ENCODE assay signal across 29 mouse cellular contexts in the genomic region with DNA sequence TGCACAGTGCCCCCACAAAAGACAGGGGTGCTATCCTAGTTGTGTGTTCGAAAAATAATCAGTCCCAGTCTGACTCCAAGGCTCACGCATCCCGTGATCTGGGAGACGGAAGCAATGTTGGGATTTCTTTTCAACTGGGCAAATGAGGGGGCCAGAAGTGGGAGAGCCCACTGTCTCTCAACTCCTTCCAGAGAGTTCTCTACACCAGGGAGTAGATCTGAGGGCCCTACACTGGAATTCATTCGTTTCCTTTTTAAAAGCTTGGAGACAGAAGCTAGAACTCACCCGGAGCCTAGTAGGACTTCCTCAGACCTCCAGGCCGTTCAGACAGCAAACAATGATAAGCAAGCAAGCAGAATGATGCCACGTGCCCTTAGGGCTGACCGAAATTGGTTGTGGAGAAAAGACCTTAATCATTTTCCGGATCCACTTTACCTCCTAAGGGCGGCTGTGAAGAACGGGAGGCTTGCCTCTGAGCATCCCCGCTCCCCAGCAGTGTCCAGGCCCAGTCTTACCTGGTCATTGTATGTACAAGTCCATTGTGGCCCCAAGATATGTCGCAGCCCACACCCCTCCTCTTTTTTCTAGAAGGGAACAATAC. TPM values are rescaled to one million over a fixed set of nuclear protein-coding genes. Genes with fewer than 3 reads are reported as not detected.
A peak's percentile ranks its signal among the peaks of the same experiment; 100 is the strongest.
DNase-seq lines count a peak whose midpoint lies in the region; ATAC-seq and TF ChIP-seq lines count a peak whose summit lies in the region.
"Had no signal": no experiment of that assay in that cellular context is flagged by ENCODE, and none has a peak within 500 bp of the region (broad histone marks: within the 10 kb centered on the region; RNA-seq: fewer than 3 reads in every experiment).

No protein-coding gene starts in this region.

- no peak for ATAC-seq in limb, embryonic 11.5 days (ENCODE audit: insufficient number of reproducible peaks, low FRiP score, low TSS enrichment, low read depth)
- ATAC-seq in limb, embryonic 13.5 days (ENCODE audit: low FRiP score, low read depth), result no peak
- no peak for ATAC-seq in intestine, embryonic 16.5 days
- ATAC-seq: midbrain, embryonic 16.5 days had no signal

- peak; percentile 28 for DNase-seq in embryo, embryonic 9.5 days (ENCODE audit: extremely low spot score)
- no peak for DNase-seq in embryo, embryonic 10.5 days (ENCODE audit: low spot score)
- DNase-seq in limb, embryonic 11.5 days (ENCODE audit: low spot score), result peak; percentile 55
- no peak for DNase-seq in limb, embryonic 10.5 days (ENCODE audit: low spot score)
- DNase-seq in brain, embryonic 14.5 days (ENCODE audit: low read depth), result peak; percentile 14
- DNase-seq: adrenal gland, postnatal 25 days; cerebellum, adult 9-10 months; gastrocnemius, postnatal 36 days; heart, adult 2 months; heart, postnatal 14 days; kidney, adult 8-10 months; kidney, postnatal 25 days; layer of hippocampus, postnatal 36 days; liver; lung, postnatal 36 days; thymus, adult 18-20 months; thymus, postnatal 36 days had no signal

- H3K4me1 ChIP-seq in limb, embryonic 11.5 days (ENCODE audit: control insufficient read depth, insufficient read depth, low read length), result peaks cover 6% of the 10 kb centered on the region; the same call in 1 of the 2 replicates
- H3K4me1 ChIP-seq in limb, embryonic 10.5 days, result peaks cover 25% of the 10 kb centered on the region
- H3K4me1 ChIP-seq in limb, embryonic 13.5 days, result peaks cover 22% of the 10 kb centered on the region
- H3K4me1 ChIP-seq in intestine, embryonic 16.5 days (ENCODE audit: control insufficient read depth, insufficient read depth, low read length), result 0 out of 2 replicates have a peak, but pooled peaks cover 6% of the 10 kb centered on the region
- H3K4me1 ChIP-seq: liver, embryonic 15.5 days had no signal

- TF ChIP-seq CTCF in brain, embryonic 14.5 days (IDR thresholded peaks at IDR 0.05; ENCODE audit: borderline replicate concordance, extremely low read depth, insufficient read depth, insufficient read length), result no peak

- H3K9me3 ChIP-seq in limb, embryonic 11.5 days (ENCODE audit: control insufficient read depth, low read length), result no peaks in the 10 kb centered on the region
- H3K9me3 ChIP-seq in limb, embryonic 10.5 days (replicated peaks), result no peaks in the 10 kb centered on the region
- no peaks in the 10 kb centered on the region for H3K9me3 ChIP-seq in limb, embryonic 13.5 days
- H3K9me3 ChIP-seq in intestine, embryonic 16.5 days (ENCODE audit: control insufficient read depth, low read length), result no peaks in the 10 kb centered on the region
- H3K9me3 ChIP-seq: heart, embryonic 13.5 days; hindbrain, embryonic 15.5 days; liver, embryonic 15.5 days; lung, embryonic 15.5 days had no signal

- H3K4me3 ChIP-seq in limb, embryonic 11.5 days (ENCODE audit: low read depth, low read length), result no peak overlapping the region
- no peak overlapping the region for H3K4me3 ChIP-seq in limb, embryonic 10.5 days
- H3K4me3 ChIP-seq in limb, embryonic 13.5 days, result peak overlapping the region; percentile 31; the same call in 1 of the 2 replicates
- H3K4me3 ChIP-seq in intestine, embryonic 16.5 days (ENCODE audit: low read length), result no peak overlapping the region
- H3K4me3 ChIP-seq: heart, adult 2 months; hindbrain, embryonic 15.5 days; layer of hippocampus, adult 2 months; liver, embryonic 15.5 days; megakaryocyte, embryonic 14.5 days had no signal

- no peaks in the 10 kb centered on the region for H3K36me3 ChIP-seq in limb, embryonic 11.5 days (ENCODE audit: control insufficient read depth, insufficient read depth, low read length)
- no peaks in the 10 kb centered on the region for H3K36me3 ChIP-seq in limb, embryonic 10.5 days
- H3K36me3 ChIP-seq in limb, embryonic 13.5 days, result no peaks in the 10 kb centered on the region
- no peaks in the 10 kb centered on the region for H3K36me3 ChIP-seq in intestine, embryonic 16.5 days (ENCODE audit: control insufficient read depth, insufficient read depth, low read length)
- H3K36me3 ChIP-seq: heart, embryonic 13.5 days; hindbrain, embryonic 15.5 days; liver, embryonic 15.5 days; lung, embryonic 15.5 days had no signal

- H3K4me2 ChIP-seq in limb, embryonic 11.5 days (ENCODE audit: low read depth, severe bottlenecking), result no peak overlapping the region
- H3K4me2 ChIP-seq in limb, embryonic 13.5 days (replicated peaks), result no peak overlapping the region
- H3K4me2 ChIP-seq in intestine, embryonic 16.5 days (ENCODE audit: low read depth, low read length), result no peak overlapping the region
- H3K4me2 ChIP-seq: hindbrain, embryonic 15.5 days; liver, embryonic 15.5 days had no signal

- no peak overlapping the region for H3K27ac ChIP-seq in limb, embryonic 11.5 days (replicated peaks; ENCODE audit: low read depth, low read length)
- H3K27ac ChIP-seq in limb, embryonic 10.5 days, result no peak overlapping the region
- H3K27ac ChIP-seq in limb, embryonic 13.5 days, result no peak overlapping the region
- no peak overlapping the region for H3K27ac ChIP-seq in intestine, embryonic 16.5 days (ENCODE audit: low read length)
- H3K27ac ChIP-seq: heart, adult 2 months; heart, embryonic 13.5 days; hindbrain, embryonic 15.5 days; layer of hippocampus, adult 2 months; liver, embryonic 15.5 days; lung, embryonic 15.5 days had no signal

- H3K27me3 ChIP-seq in limb, embryonic 11.5 days (ENCODE audit: control insufficient read depth, insufficient read depth, low read length), result peaks cover 93% of the 10 kb centered on the region
- H3K27me3 ChIP-seq in limb, embryonic 10.5 days (ENCODE audit: low read depth, poor library complexity, severe bottlenecking), result peaks cover 100% of the 10 kb centered on the region
- H3K27me3 ChIP-seq in limb, embryonic 13.5 days, result peaks cover 98% of the 10 kb centered on the region
- peaks cover 96% of the 10 kb centered on the region for H3K27me3 ChIP-seq in intestine, embryonic 16.5 days (replicated peaks; ENCODE audit: control insufficient read depth, insufficient read depth, low read length)

- no peak for TF ChIP-seq POLR2A in brain, embryonic 14.5 days (IDR thresholded peaks at IDR 0.05; ENCODE audit: borderline replicate concordance, extremely low read depth, insufficient read depth, insufficient read length, poor library complexity, severe bottlenecking)

- WGBS in limb, embryonic 11.5 days, result 2% methylated on average over 14 of the region's 14 CpGs
- WGBS in limb, embryonic 10.5 days, result under 1% methylated on average over 14 of the region's 14 CpGs
- under 1% methylated on average over 14 of the region's 14 CpGs for WGBS in limb, embryonic 13.5 days
- 2% methylated on average over 14 of the region's 14 CpGs for WGBS in intestine, embryonic 16.5 days

- no peak overlapping the region for H3K9ac ChIP-seq in limb, embryonic 11.5 days (ENCODE audit: low read length)
- H3K9ac ChIP-seq in limb, embryonic 13.5 days, result no peak overlapping the region
- no peak overlapping the region for H3K9ac ChIP-seq in intestine, embryonic 16.5 days (ENCODE audit: low read depth, low read length)
- H3K9ac ChIP-seq: heart, embryonic 13.5 days; hindbrain, embryonic 15.5 days; liver, embryonic 15.5 days; lung, embryonic 15.5 days had no signal

RNA-seq across cellular contexts. Expression of gene Hmx1, which starts 9.5 kb away (rescaled TPM):
- 0.13 and 0.28 TPM in 2 replicates for polyA plus RNA-seq in limb, embryonic 11.5 days (2014; fragmentation: Nextera tagmentation; extraction: Ambion mirVana)
- polyA plus RNA-seq in limb, embryonic 10.5 days (2016; fragmentation: Nextera tagmentation; extraction: Ambion mirVana), result 0.13 and 0.35 TPM in 2 replicates
- polyA plus RNA-seq in brain, embryonic 14.5 days (2012; rRNA removed), result 0.45 and 1.0 TPM in 2 replicates
- 0.11 TPM in 1 of 2 replicates, not detected in the other for polyA plus RNA-seq in limb, embryonic 13.5 days (2015; fragmentation: Nextera tagmentation; extraction: Ambion mirVana)
- not detected in 2 replicates for polyA plus RNA-seq in intestine, embryonic 16.5 days (2015; fragmentation: Nextera tagmentation; extraction: Ambion mirVana)
- polyA plus RNA-seq: heart, adult 2 months; hindbrain, embryonic 15.5 days; intestine, embryonic 14.5 days; liver, embryonic 15.5 days; midbrain, embryonic 16.5 days; small intestine, adult 2 months; stomach, embryonic 16.5 days had no signal

Comparison
In these comparisons a context has a peak if more than half of its experiments do, and no peak if none do; other contexts are left out.
1. DNase-seq: peak in embryo, embryonic 9.5 days (single experiment), limb, embryonic 11.5 days (single experiment) and brain, embryonic 14.5 days (single experiment); none in embryo, embryonic 10.5 days (single experiment) and limb, embryonic 10.5 days (single experiment).